Mouse (Mus musculus) CH12.LX (cell line): Measurements from ENCODE around the gene Prkg1. TPM values are rescaled to one million over a fixed set of nuclear protein-coding genes. Genes with fewer than 3 reads are reported as not detected.

Experiments used
- DNase-seq: peaks from one replicate; pipeline ENCODE4 v3.0.0-alpha.2; 2013; ENCODE audit errors: extremely low read depth
- H3K27ac ChIP-seq: 2 replicates; pipeline ENCODE4 v1.5.1; 2012; ENCODE audit warnings: low read depth, mild to moderate bottlenecking, control low read depth, moderate library complexity; ENCODE audit not compliant: insufficient read depth
- H3K27me3 ChIP-seq: replicated peaks from 2 replicates; pipeline ENCODE3; 2012; ENCODE audit warnings: inconsistent platforms
- H3K36me3 ChIP-seq, 2 experiments: replicated peaks in 1 of 2; 2 replicates each; pipeline versions ENCODE3 to v1.6.1; 2012; ENCODE audit warnings: inconsistent platforms in 1 of 2, low read length in 1 of 2, mild to moderate bottlenecking in 1 of 2, mixed read lengths in 1 of 2, moderate library complexity in 1 of 2; ENCODE audit not compliant: control insufficient read depth in 1 of 2, insufficient read depth in 1 of 2
- H3K4me1 ChIP-seq, 2 experiments: 2 replicates each; pipeline ENCODE4 v1.6.1; 2012; ENCODE audit warnings: inconsistent platforms in 1 of 2, moderate library complexity in 1 of 2; ENCODE audit not compliant: insufficient read depth in 2 of 2, control insufficient read depth in 1 of 2
- H3K4me2 ChIP-seq: 2 replicates; pipeline ENCODE4 v1.6.1; 2012; ENCODE audit warnings: low read depth, mild to moderate bottlenecking, control low read depth; ENCODE audit not compliant: poor library complexity, insufficient read depth, severe bottlenecking
- H3K4me3 ChIP-seq, 3 experiments: fragments of 150-350 bp in 1 of 3; sonication (generic) in 1 of 3; replicated peaks in 1 of 3; 2 replicates each; pipeline versions ENCODE3 to v1.5.1; 2011 to 2012; ENCODE audit warnings: low read depth in 2 of 3, low read length in 2 of 3, mild to moderate bottlenecking in 2 of 3, moderate library complexity in 2 of 3, control low read depth in 1 of 3, improper control_type of control experiment in 1 of 3, inconsistent platforms in 1 of 3, mixed read lengths in 1 of 3; ENCODE audit not compliant: poor library complexity in 1 of 3
- H3K79me2 ChIP-seq: replicated peaks from 2 replicates; pipeline ENCODE4 v1.6.1; 2012; ENCODE audit warnings: mild to moderate bottlenecking, moderate library complexity; ENCODE audit not compliant: control insufficient read depth, poor library complexity, insufficient read depth, severe bottlenecking; ENCODE audit errors: extremely low read depth
- H3K9ac ChIP-seq: 2 replicates; pipeline ENCODE4 v1.6.1; 2012; ENCODE audit warnings: low read depth, mild to moderate bottlenecking, control low read depth, moderate library complexity; ENCODE audit not compliant: insufficient read depth
- H3K9me3 ChIP-seq: replicated peaks from 2 replicates; pipeline ENCODE3; 2012; ENCODE audit warnings: low read length, inconsistent platforms, mixed read lengths
- BHLHE40 ChIP-seq: IDR thresholded peaks from 2 replicates; pipeline ENCODE4 v1.6.1; 2011; ENCODE audit warnings: mild to moderate bottlenecking, low read depth, low read length, improper control_type of control experiment
- CHD1 ChIP-seq: IDR thresholded peaks from 2 replicates; pipeline ENCODE4 v1.6.1; 2012; ENCODE audit warnings: low read depth, low read length, improper control_type of control experiment, inconsistent platforms
- CHD2 ChIP-seq: IDR thresholded peaks from 2 replicates; pipeline ENCODE4 v1.6.1; 2011; ENCODE audit warnings: low read length, improper control_type of control experiment
- CTCF ChIP-seq, 2 experiments: IDR thresholded peaks in 1 of 2; conservative IDR thresholded peaks in 1 of 2; 2 replicates each; pipeline ENCODE4 v1.5.1; 2011 to 2012; ENCODE audit warnings: low read depth in 2 of 2, low read length in 2 of 2, improper control_type of control experiment in 1 of 2, inconsistent platforms in 1 of 2, mild to moderate bottlenecking in 1 of 2, moderate library complexity in 1 of 2
- E2F4 ChIP-seq: IDR thresholded peaks from 2 replicates; pipeline ENCODE4 v1.6.1; 2011; ENCODE audit warnings: low read depth, low read length, improper control_type of control experiment; ENCODE audit not compliant: insufficient replicate concordance
- ELF1 ChIP-seq: IDR thresholded peaks from 2 replicates; pipeline ENCODE4 v1.6.1; 2014; ENCODE audit warnings: low read depth, mild to moderate bottlenecking, inconsistent platforms, low read length, improper control_type of control experiment
- EP300 ChIP-seq: IDR thresholded peaks from 2 replicates; pipeline ENCODE4 v1.6.1; 2011; ENCODE audit warnings: low read length, improper control_type of control experiment
- ETS1 ChIP-seq: conservative IDR thresholded peaks from 2 replicates; pipeline ENCODE4 v1.6.1; 2012; ENCODE audit warnings: low read depth, mild to moderate bottlenecking, inconsistent platforms, low read length, improper control_type of control experiment, moderate library complexity
- GABPA ChIP-seq: IDR thresholded peaks from 2 replicates; pipeline ENCODE4 v1.6.1; 2012; ENCODE audit warnings: low read depth, low read length, improper control_type of control experiment, inconsistent platforms; ENCODE audit not compliant: insufficient replicate concordance
- HCFC1 ChIP-seq: IDR thresholded peaks from 2 replicates; pipeline ENCODE4 v1.6.1; 2012; ENCODE audit warnings: low read depth, mild to moderate bottlenecking, inconsistent platforms, low read length, improper control_type of control experiment
- IRF4 ChIP-seq: IDR thresholded peaks from 2 replicates; pipeline ENCODE4 v1.6.1; 2014; ENCODE audit warnings: low read depth, mild to moderate bottlenecking, inconsistent platforms, low read length, improper control_type of control experiment
- JUN ChIP-seq: IDR thresholded peaks from 2 replicates; pipeline ENCODE4 v1.6.1; 2011; ENCODE audit warnings: low read depth, mild to moderate bottlenecking, low read length, improper control_type of control experiment, moderate library complexity; ENCODE audit not compliant: insufficient read depth
- JUND ChIP-seq: conservative IDR thresholded peaks from 2 replicates; pipeline ENCODE4 v1.6.1; 2011; ENCODE audit warnings: low read depth, low read length, improper control_type of control experiment
- KAT2A ChIP-seq: IDR thresholded peaks from 2 replicates; pipeline ENCODE4 v1.6.1; 2012; ENCODE audit warnings: low read length, improper control_type of control experiment, inconsistent platforms; ENCODE audit not compliant: insufficient replicate concordance
- MAFK ChIP-seq: IDR thresholded peaks from 2 replicates; pipeline ENCODE4 v1.6.1; 2011; ENCODE audit warnings: low read length, improper control_type of control experiment; ENCODE audit not compliant: insufficient replicate concordance
- MAX ChIP-seq: IDR thresholded peaks from 2 replicates; pipeline ENCODE4 v1.6.1; 2011; ENCODE audit warnings: low read length, improper control_type of control experiment
- MAZ ChIP-seq: IDR thresholded peaks from 2 replicates; pipeline ENCODE4 v1.6.1; 2012; ENCODE audit warnings: low read depth, mild to moderate bottlenecking, inconsistent platforms, low read length, improper control_type of control experiment, moderate library complexity
- MEF2A ChIP-seq: IDR thresholded peaks from 2 replicates; pipeline ENCODE4 v1.6.1; 2014; ENCODE audit warnings: low read depth, mild to moderate bottlenecking, inconsistent platforms, low read length, improper control_type of control experiment, borderline replicate concordance
- MXI1 ChIP-seq: IDR thresholded peaks from 2 replicates; pipeline ENCODE4 v1.6.1; 2011; ENCODE audit warnings: mild to moderate bottlenecking, low read depth, low read length, improper control_type of control experiment
- MYC ChIP-seq: IDR thresholded peaks from 2 replicates; pipeline ENCODE4 v1.6.1; 2011; ENCODE audit warnings: low read depth, mild to moderate bottlenecking, improper control_type of control experiment, low read length
- NELFE ChIP-seq: IDR thresholded peaks from 2 replicates; pipeline ENCODE4 v1.6.1; 2011; ENCODE audit warnings: low read depth, low read length, improper control_type of control experiment
- NRF1 ChIP-seq: IDR thresholded peaks from 2 replicates; pipeline ENCODE4 v1.6.1; 2014; ENCODE audit warnings: low read depth, mild to moderate bottlenecking, inconsistent platforms, low read length, improper control_type of control experiment, moderate library complexity
- PAX5 ChIP-seq: IDR thresholded peaks from 2 replicates; pipeline ENCODE4 v1.6.1; 2012; ENCODE audit warnings: low read length, inconsistent platforms, mixed read lengths
- POLR2A ChIP-seq: IDR thresholded peaks from 2 replicates; pipeline ENCODE4 v1.6.1; 2011; ENCODE audit warnings: low read depth, mild to moderate bottlenecking, improper control_type of control experiment, low read length
- POLR2AphosphoS2 ChIP-seq: IDR thresholded peaks from 2 replicates; pipeline ENCODE4 v1.6.1; 2011; ENCODE audit warnings: low read depth, low read length, improper control_type of control experiment
- RAD21 ChIP-seq: IDR thresholded peaks from 2 replicates; pipeline ENCODE4 v1.6.1; 2011; ENCODE audit warnings: low read depth, mild to moderate bottlenecking, low read length, improper control_type of control experiment, moderate library complexity
- RCOR1 ChIP-seq: conservative IDR thresholded peaks from 2 replicates; pipeline ENCODE4 v1.6.1; 2012; ENCODE audit warnings: low read depth, mild to moderate bottlenecking, inconsistent platforms, low read length, improper control_type of control experiment
- SIN3A ChIP-seq: IDR thresholded peaks from 2 replicates; pipeline ENCODE4 v1.6.1; 2012; ENCODE audit warnings: low read length, improper control_type of control experiment, inconsistent platforms
- SMC3 ChIP-seq: IDR thresholded peaks from 2 replicates; pipeline ENCODE4 v1.6.1; 2011; ENCODE audit warnings: low read depth, low read length, improper control_type of control experiment
- TBP ChIP-seq: conservative IDR thresholded peaks from 2 replicates; pipeline ENCODE4 v1.6.1; 2011; ENCODE audit warnings: low read depth, low read length, improper control_type of control experiment
- TCF12 ChIP-seq: IDR thresholded peaks from 2 replicates; pipeline ENCODE4 v1.6.1; 2014; ENCODE audit warnings: low read depth, mild to moderate bottlenecking, inconsistent platforms, low read length, improper control_type of control experiment
- UBTF ChIP-seq: IDR thresholded peaks from 2 replicates; pipeline ENCODE4 v1.6.1; 2012; ENCODE audit warnings: low read depth, mild to moderate bottlenecking, inconsistent platforms, low read length, improper control_type of control experiment, moderate library complexity
- USF1 ChIP-seq: IDR thresholded peaks from 2 replicates; pipeline ENCODE4 v1.6.1; 2014; ENCODE audit warnings: low read depth, mild to moderate bottlenecking, inconsistent platforms, low read length, improper control_type of control experiment
- USF2 ChIP-seq: conservative IDR thresholded peaks from 2 replicates; pipeline ENCODE4 v1.6.1; 2011; ENCODE audit warnings: low read depth, low read length, improper control_type of control experiment
- ZC3H11A ChIP-seq: IDR thresholded peaks from 2 replicates; pipeline ENCODE4 v1.6.1; 2012; ENCODE audit warnings: low read depth, mild to moderate bottlenecking, inconsistent platforms, low read length, improper control_type of control experiment
- ZKSCAN1 ChIP-seq: IDR thresholded peaks from 2 replicates; pipeline ENCODE4 v1.6.1; 2012; ENCODE audit warnings: low read depth, inconsistent platforms, low read length, improper control_type of control experiment, borderline replicate concordance
- ZMIZ1 ChIP-seq: IDR thresholded peaks from 2 replicates; pipeline ENCODE4 v1.6.1; 2012; ENCODE audit warnings: low read depth, mild to moderate bottlenecking, inconsistent platforms, low read length, improper control_type of control experiment
- ZNF384 ChIP-seq: IDR thresholded peaks from 2 replicates; pipeline ENCODE4 v1.6.1; 2012; ENCODE audit warnings: low read depth, low read length, improper control_type of control experiment, inconsistent platforms
- dilution Hi-C: fragments of 300-500 bp; cut with MboI; formaldehyde crosslinking; loops from 2 replicates; pipeline ENCODE4 v1.14.3; 2020; ENCODE audit warnings: low sequenced_read_pairs; ENCODE audit not compliant: extremely low pct_unique_long_range_greater_than_20kb, extremely low pct_ligation_motif_present
- in situ Hi-C: fragments of 300-500 bp; cut with MboI; formaldehyde crosslinking; loops from 3 replicates; pipeline ENCODE4 v1.14.3; 2019; ENCODE audit warnings: low sequenced_read_pairs, low pct_ligation_motif_present, low pct_unique_long_range_greater_than_20kb, mixed read lengths
- polyA plus RNA-seq: library from polyadenylated mRNA; unstranded; fragments of >175 nt; gene quantifications from 2 replicates; pipeline ENCODE4 v1.2.1, GENCODE M21; 2012; ENCODE audit warnings: low read depth; ENCODE audit not compliant: insufficient read length
- total RNA-seq, 2 experiments: library from RNA; depleted of rRNA; stranded (reverse); fragments of 300-350 nt in 1 of 2; fragments of >200 nt in 1 of 2; gene quantifications; 2 replicates each; pipeline ENCODE4 v1.2.3; 2012 to 2014

Gene Prkg1
- total and polyA plus RNA-seq, 3 experiments: not detected

DNA sequence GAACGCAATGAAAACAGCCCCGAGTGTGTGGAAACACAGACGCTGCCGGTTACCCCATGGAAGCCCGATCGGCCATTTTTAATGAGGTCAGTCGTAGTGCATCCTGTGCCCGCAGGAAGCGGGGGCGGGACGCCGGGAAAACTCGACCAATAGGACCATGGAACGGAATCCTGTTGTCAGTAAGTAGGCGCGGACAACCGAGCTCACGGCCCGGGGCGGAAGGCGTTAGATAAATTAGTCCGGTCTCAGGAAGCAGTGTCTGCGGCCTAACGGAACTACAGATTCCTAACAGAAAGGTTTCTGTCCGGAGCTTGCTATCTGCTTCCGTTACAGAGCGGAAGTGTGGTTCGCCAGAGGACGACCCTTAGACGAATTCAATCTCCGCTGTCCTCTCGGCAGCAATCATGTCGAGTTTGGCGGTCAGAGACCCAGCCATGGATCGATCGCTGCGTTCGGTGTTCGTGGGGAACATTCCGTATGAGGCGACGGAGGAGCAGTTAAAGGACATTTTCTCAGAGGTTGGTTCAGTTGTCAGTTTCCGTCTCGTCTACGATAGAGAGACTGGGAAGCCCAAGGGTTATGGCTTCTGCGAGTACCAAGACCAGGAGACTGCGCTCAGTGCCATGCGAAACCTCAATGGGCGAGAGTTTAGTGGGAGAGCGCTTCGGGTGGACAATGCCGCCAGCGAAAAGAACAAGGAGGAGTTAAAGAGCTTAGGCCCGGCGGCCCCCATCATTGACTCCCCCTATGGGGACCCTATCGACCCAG lies 682.0 kb downstream of the Prkg1 start, which contains the start of gene Cstf2t:
Gene Cstf2t, plus strand, starts transcription at position 176 of the 768 bp plus-strand sequence.
- peak within 1 kb of the TSS; percentile 42; the same call in 1 of the 2 replicates for H3K27ac ChIP-seq
- no peaks in the 10 kb centered on the region for H3K27me3 ChIP-seq
- TF ChIP-seq TCF12: peak; percentile 90
- peak; percentile 91; the same call in 1 of the 2 replicates for TF ChIP-seq POLR2AphosphoS2
- peak; percentile 42; the same call in 1 of the 2 replicates for TF ChIP-seq GABPA
- TF ChIP-seq NELFE: peak; percentile 91
- TF ChIP-seq POLR2A: peak; percentile 90
- peak; percentile 95 for TF ChIP-seq KAT2A
- peak; percentile 96 for TF ChIP-seq HCFC1
- peak; percentile 95 for TF ChIP-seq RCOR1
- TF ChIP-seq TBP: peak; percentile 97
- TF ChIP-seq MYC: peak; percentile 80
- TF ChIP-seq ZNF384: no peak
- TF ChIP-seq MAFK: no peak
- TF ChIP-seq RAD21: no peak
- peak; percentile 45 for TF ChIP-seq CHD2
- TF ChIP-seq ZKSCAN1: no peak
- no peak for TF ChIP-seq EP300
- TF ChIP-seq BHLHE40: no peak; the same call in 1 of the 2 replicates
- TF ChIP-seq UBTF: no peak
- TF ChIP-seq ETS1: no peak
- no peak for TF ChIP-seq USF2
- TF ChIP-seq MAZ: peak; percentile 71; the same call in 1 of the 2 replicates
- TF ChIP-seq ZC3H11A: no peak
- TF ChIP-seq E2F4: peak; percentile 40; the same call in 1 of the 2 replicates
- peak; percentile 63 for TF ChIP-seq NRF1
- TF ChIP-seq JUND: peak; percentile 19; the same call in 1 of the 2 replicates
- peak; percentile 92 for TF ChIP-seq ELF1
- TF ChIP-seq SMC3: no peak
- TF ChIP-seq MAX: peak; percentile 70
- no peak for TF ChIP-seq USF1
- TF ChIP-seq SIN3A: peak; percentile 94
- TF ChIP-seq CTCF (conservative IDR thresholded peaks at IDR 0.05 in 1 of 2, IDR thresholded peaks at IDR 0.05 in 1 of 2; ENCODE audit: low read depth in 2 of 2, low read length in 2 of 2): no peak
- 0 out of 2 replicates have a peak, but pooled peaks have one; percentile 40 for TF ChIP-seq ZMIZ1
- TF ChIP-seq JUN: no peak
- TF ChIP-seq MEF2A: peak; percentile 82
- no peak for TF ChIP-seq PAX5
- TF ChIP-seq IRF4: peak; percentile 70; the same call in 1 of the 2 replicates
- peak; percentile 67; the same call in 1 of the 2 replicates for TF ChIP-seq MXI1
- no peak for TF ChIP-seq CHD1
- peaks cover 19% of the 10 kb centered on the region for H3K79me2 ChIP-seq
- H3K36me3 ChIP-seq: peaks cover 13 to 29% of the 10 kb centered on the region in 2 experiments
- H3K4me1 ChIP-seq: peaks cover 10 to 23% of the 10 kb centered on the region in 2 experiments
- DNase-seq: peak; percentile 98
- dilution Hi-C loops: no loop called here
- peak within 1 kb of the TSS; percentile 79 to 90 (median 87) for H3K4me3 ChIP-seq
- no peaks in the 10 kb centered on the region for H3K9me3 ChIP-seq
- in situ Hi-C loops: no loop called here
- peak within 1 kb of the TSS; percentile 84 for H3K4me2 ChIP-seq
- peak within 1 kb of the TSS; percentile 82 for H3K9ac ChIP-seq
